Mouse (Mus musculus) heart, embryonic 16.5 days (tissue): Measurements from ENCODE around the gene Il4i1. TPM values are rescaled to one million over a fixed set of nuclear protein-coding genes. Genes with fewer than 3 reads are reported as not detected.

ENCODE experiments used
- ATAC-seq: fragments of 200-750 bp; cut with Nextera tagmentation; replicated peaks from 2 replicates; pipeline ENCODE4 v1.8.0; 2017; ENCODE audit warnings: moderate number of reproducible peaks; ENCODE audit not compliant: insufficient read depth, low FRiP score; ENCODE audit errors: extremely low read depth
- H3K27ac ChIP-seq: fragments of 300-500 bp; sonication (generic); 2 replicates; pipeline ENCODE4 v1.5.1; 2014; ENCODE audit warnings: mild to moderate bottlenecking, low read length, control low read depth, moderate library complexity
- H3K27me3 ChIP-seq: fragments of 300-500 bp; sonication (generic); 2 replicates; pipeline ENCODE4 v1.6.1; 2014; ENCODE audit warnings: low read length, mixed read lengths; ENCODE audit not compliant: control insufficient read depth, insufficient read depth
- H3K36me3 ChIP-seq: fragments of 300-500 bp; sonication (generic); 2 replicates; pipeline ENCODE4 v1.6.1; 2014; ENCODE audit not compliant: control insufficient read depth, insufficient read depth
- H3K4me1 ChIP-seq: fragments of 300-500 bp; sonication (generic); 2 replicates; pipeline ENCODE4 v1.6.1; 2014; ENCODE audit warnings: low read length, mixed read lengths; ENCODE audit not compliant: control insufficient read depth, insufficient read depth
- H3K4me2 ChIP-seq: fragments of 300-500 bp; sonication (generic); 2 replicates; pipeline ENCODE4 v1.6.1; 2014; ENCODE audit warnings: low read depth, mild to moderate bottlenecking, control low read depth, low read length
- H3K4me3 ChIP-seq: fragments of 300-500 bp; sonication (generic); 2 replicates; pipeline ENCODE4 v1.5.1; 2014; ENCODE audit warnings: mild to moderate bottlenecking, control low read depth, low read length
- H3K9ac ChIP-seq: fragments of 300-500 bp; sonication (generic); 2 replicates; pipeline ENCODE4 v1.6.1; 2014; ENCODE audit warnings: low read length, control low read depth
- H3K9me3 ChIP-seq: fragments of 300-500 bp; sonication (generic); replicated peaks from 2 replicates; pipeline ENCODE4 v1.6.1; 2016; ENCODE audit warnings: low read length; ENCODE audit not compliant: control insufficient read depth
- WGBS: fragments of 180-500 bp; shearing (Covaris S2); extraction: QIAGEN DNeasy Blood & Tissue Kit; methylation state at CpG from one replicate; pipeline ENCODE4 v1.1.7; 2014; 5-methylcytosine and 5-hydroxymethylcytosine counted together
- polyA plus RNA-seq: library from polyadenylated mRNA; unstranded; fragments of >200 nt; fragmentation: Nextera tagmentation; extraction: Ambion mirVana; gene quantifications from 2 replicates; pipeline ENCODE4 v1.2.1, GENCODE M21; 2015

Gene Il4i1
- polyA plus RNA-seq, 1 experiment from 2014 or later = 4.6 TPM

- 68% methylated on average over 8 of the region's 8 CpGs for WGBS
- peaks cover 37% of the 10 kb centered on the region for H3K4me1 ChIP-seq
Observed at GRCm38 (mm10) chr7:44850789-44851624, 34.8 kb downstream of the Il4i1 start.

GRCm38 (mm10) chr7:44851625-44852234 is 35.5 kb downstream of the Il4i1 start:
- ATAC-seq = no peak
- no peaks in the 10 kb centered on the region for H3K27me3 ChIP-seq
- H3K27ac ChIP-seq = no peak overlapping the region
- H3K4me2 ChIP-seq = no peak overlapping the region
- H3K36me3 ChIP-seq = no peaks in the 10 kb centered on the region
- no peaks in the 10 kb centered on the region for H3K9me3 ChIP-seq
- WGBS = 90% methylated on average over 12 of the region's 12 CpGs
- no peak overlapping the region for H3K4me3 ChIP-seq
- H3K4me1 ChIP-seq = peaks cover 44% of the 10 kb centered on the region
- H3K9ac ChIP-seq = no peak overlapping the region

More at GRCm38 (mm10) chr7:44850789-44851624, 34.8 kb downstream of the Il4i1 start:
- Histone ChIP-seq H3K9me3 (no peaks in the 10 kb centered on the region), H3K36me3 (peaks cover 7% of the 10 kb centered on the region), H3K9ac (peak overlapping the region; percentile 94), H3K4me2 (peak overlapping the region; percentile 85), H3K4me3 (peak overlapping the region; percentile 85), H3K27me3 (no peaks in the 10 kb centered on the region), H3K27ac (peak overlapping the region; percentile 99)
- ATAC-seq = no peak

GRCm38 (mm10) chr7:44852259-44853027 is 36.3 kb downstream of the Il4i1 start:
- Histone ChIP-seq H3K27me3 (no peaks in the 10 kb centered on the region), H3K9me3 (no peaks in the 10 kb centered on the region), H3K4me1 (peaks cover 43% of the 10 kb centered on the region), H3K4me2 (no peak overlapping the region), H3K4me3 (no peak overlapping the region), H3K27ac (no peak overlapping the region), H3K9ac (no peak overlapping the region), H3K36me3 (no peaks in the 10 kb centered on the region)
- WGBS = 84% methylated on average over 36 of the region's 36 CpGs
- no peak for ATAC-seq

- no peak for ATAC-seq
- 87% methylated on average over 2 of the region's 2 CpGs for WGBS
- Histone ChIP-seq H3K4me2 (no peak overlapping the region), H3K36me3 (no peaks in the 10 kb centered on the region), H3K4me1 (peaks cover 40% of the 10 kb centered on the region), H3K27me3 (no peaks in the 10 kb centered on the region), H3K27ac (no peak overlapping the region), H3K4me3 (no peak overlapping the region), H3K9ac (no peak overlapping the region), H3K9me3 (no peaks in the 10 kb centered on the region)
Observed at GRCm38 (mm10) chr7:44853065-44853464, 36.9 kb downstream of the Il4i1 start.

GRCm38 (mm10) chr7:44853596-44854355 is 37.6 kb downstream of the Il4i1 start:
- Histone ChIP-seq H3K9ac (peak overlapping the region; percentile 79), H3K36me3 (no peaks in the 10 kb centered on the region), H3K4me1 (peaks cover 39% of the 10 kb centered on the region), H3K4me3 (peak overlapping the region; percentile 60), H3K27ac (peak overlapping the region; percentile 94), H3K4me2 (peak overlapping the region; percentile 94), H3K27me3 (no peaks in the 10 kb centered on the region), H3K9me3 (no peaks in the 10 kb centered on the region)
- no peak for ATAC-seq
- WGBS = 30% methylated on average over 26 of the region's 26 CpGs

GRCm38 (mm10) chr7:44854356-44855031 is 38.3 kb downstream of the Il4i1 start:
- Histone ChIP-seq H3K27me3 (no peaks in the 10 kb centered on the region), H3K4me3 (peak overlapping the region; percentile 60), H3K9ac (peak overlapping the region; percentile 79), H3K4me2 (peak overlapping the region; percentile 94), H3K9me3 (no peaks in the 10 kb centered on the region), H3K27ac (peak overlapping the region; percentile 94), H3K36me3 (no peaks in the 10 kb centered on the region), H3K4me1 (peaks cover 39% of the 10 kb centered on the region)
- WGBS = under 1% methylated on average over 45 of the region's 45 CpGs
- peak; percentile 58 for ATAC-seq

- Histone ChIP-seq H3K4me1 (peaks cover 39% of the 10 kb centered on the region), H3K9me3 (no peaks in the 10 kb centered on the region), H3K27me3 (no peaks in the 10 kb centered on the region), H3K9ac (peak overlapping the region; percentile 79), H3K4me3 (peak overlapping the region; percentile 60), H3K4me2 (peak overlapping the region; percentile 94), H3K27ac (peak overlapping the region; percentile 94), H3K36me3 (no peaks in the 10 kb centered on the region)
- 0 out of 2 replicates have a peak, but pooled peaks have one; percentile 0 for ATAC-seq
- WGBS = 39% methylated on average over 10 of the region's 10 CpGs
Observed at GRCm38 (mm10) chr7:44855036-44855435, 38.8 kb downstream of the Il4i1 start.

- 54% methylated on average over 9 of the region's 9 CpGs for WGBS
- Histone ChIP-seq H3K9ac (peak overlapping the region; percentile 83), H3K36me3 (no peaks in the 10 kb centered on the region), H3K9me3 (no peaks in the 10 kb centered on the region), H3K4me1 (peaks cover 30% of the 10 kb centered on the region), H3K4me3 (peak overlapping the region; percentile 63), H3K27me3 (no peaks in the 10 kb centered on the region), H3K27ac (peak overlapping the region; percentile 82), H3K4me2 (peak overlapping the region; percentile 75)
- ATAC-seq = no peak
Observed at GRCm38 (mm10) chr7:44856265-44856916, 40.2 kb downstream of the Il4i1 start.
